Mouse (Mus musculus) 416B (cell line): ENCODE data around the gene Mrps23.

Experiments
- DNase-seq: peaks from one replicate; pipeline ENCODE4 v3.0.0; 2011; ENCODE audit warnings: low read depth

Gene Mrps23

DNA sequence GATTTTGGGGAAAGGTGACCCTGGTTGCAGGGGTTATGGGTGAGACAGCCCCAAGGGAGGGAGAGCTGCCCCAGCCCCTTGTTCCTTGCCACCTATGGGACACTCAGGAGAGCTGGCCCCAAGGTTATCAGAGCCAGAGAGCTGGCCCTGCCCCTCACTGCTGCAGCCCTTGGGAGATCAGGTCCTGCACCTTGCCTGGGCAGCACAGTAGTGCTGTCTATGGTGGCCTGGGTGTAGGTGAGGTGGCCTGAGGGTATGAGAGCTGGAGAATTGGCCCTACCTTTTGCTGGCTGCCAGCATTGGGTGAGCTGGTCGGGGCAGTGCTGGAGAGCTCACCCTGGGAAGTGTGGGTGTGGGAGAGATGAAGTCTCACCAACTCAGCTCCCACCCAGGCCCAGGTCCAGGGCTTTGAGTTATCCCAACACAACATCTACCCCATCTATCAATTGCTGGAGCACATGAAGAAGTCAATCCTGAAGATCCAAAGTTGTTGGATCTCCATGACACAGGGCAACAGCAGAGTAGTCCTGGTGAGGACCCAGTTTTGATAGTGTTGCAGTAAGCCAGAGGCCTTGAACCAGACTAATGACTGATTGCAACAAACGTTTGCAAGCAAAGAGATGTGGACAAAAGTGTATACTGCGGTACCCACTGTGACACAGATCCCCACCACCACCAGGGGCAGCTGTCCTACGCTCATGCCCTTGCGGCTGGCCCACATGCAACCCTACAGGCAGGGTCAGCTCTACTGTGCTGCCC is 7.8 kb downstream of the Mrps23 start:
- no peak for DNase-seq

DNA sequence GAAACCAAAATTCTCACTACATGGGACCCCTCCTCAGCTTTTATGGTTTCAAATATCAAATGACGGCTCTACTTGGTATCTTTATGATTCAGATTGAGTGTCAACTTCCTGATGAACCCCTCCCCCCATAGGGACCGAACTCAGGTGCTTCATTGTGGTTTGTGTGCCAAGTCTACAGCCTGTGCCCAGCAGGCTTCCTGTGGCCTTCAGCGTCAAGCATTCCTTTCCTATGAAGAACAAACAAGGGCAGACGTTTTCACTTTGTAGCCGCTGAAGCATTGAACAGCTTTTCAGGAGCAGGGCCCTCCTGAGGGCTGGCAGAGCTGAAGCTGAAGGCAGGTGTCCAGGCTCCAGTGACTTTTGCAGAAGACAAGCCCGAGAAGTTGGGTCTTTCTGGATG is 9.6 kb downstream of the Mrps23 start:
- peak; percentile 70 for DNase-seq

DNA sequence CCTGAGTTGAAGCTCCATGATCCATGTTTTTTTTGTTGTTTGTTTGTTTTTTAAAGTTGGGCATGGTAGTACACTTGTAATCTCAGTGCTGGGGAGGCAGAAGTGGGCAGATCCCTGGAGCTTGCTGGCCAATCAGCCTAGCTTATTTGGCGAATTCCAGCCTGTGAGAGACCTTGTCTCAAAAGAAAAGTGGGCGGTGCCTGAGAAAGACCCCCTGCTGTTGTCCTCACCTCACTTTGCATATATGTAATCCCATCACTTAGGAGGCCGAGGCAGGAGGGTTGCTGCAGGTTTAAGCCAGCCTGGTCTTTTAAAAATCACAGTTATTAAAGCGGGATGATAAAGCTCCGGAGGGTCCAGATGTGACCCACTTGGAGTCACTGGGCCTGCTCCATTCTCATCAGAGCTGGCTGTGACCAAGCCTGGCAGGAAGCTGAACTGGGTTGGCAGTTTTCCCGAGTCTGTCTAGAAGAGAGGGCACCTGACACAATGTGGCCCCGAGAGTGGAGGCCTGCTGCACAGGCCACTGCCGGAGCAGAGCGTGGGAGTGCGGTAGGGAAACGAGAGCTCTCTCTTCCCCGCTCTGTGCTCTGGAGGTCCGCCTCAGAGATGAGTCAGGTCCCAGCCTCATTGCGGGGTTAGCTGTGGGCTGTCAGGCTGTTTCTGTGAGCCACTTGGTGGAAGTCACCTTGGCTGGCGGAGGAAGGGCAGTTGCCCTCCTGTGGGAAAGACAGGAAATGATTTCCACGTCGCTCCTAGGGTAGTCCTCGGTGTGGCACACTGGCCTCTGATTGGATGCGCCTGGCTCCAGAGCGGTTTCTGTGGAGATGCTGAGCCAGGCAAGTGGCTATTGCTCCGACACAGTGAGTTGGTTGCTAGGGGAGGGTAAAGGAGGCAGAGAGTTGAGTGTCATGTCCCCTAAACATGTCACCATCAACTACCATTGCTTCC is 11.0 kb downstream of the Mrps23 start:
- DNase-seq = peak; percentile 60

DNA sequence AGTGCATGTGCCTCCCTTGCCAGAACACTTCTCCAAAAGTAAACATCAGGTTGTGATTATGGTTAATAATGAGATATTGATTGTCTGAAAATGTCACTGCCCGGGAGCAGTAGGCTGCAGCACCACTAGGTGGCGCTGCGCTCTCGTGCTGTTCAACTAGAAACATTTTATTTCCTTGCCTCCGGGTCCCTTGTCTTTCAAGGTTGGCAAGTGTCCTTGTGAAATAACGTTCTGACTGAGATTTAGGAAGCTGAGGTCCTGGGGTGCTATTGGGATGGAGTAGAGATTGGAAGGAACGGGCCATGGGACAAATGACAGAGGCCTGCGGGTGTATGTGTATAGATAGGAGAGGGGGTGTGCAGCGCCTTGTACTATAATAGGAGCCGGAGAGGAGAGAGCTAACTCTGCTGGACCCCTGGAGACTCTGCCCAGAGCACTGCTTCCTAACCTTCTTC is 12.1 kb downstream of the Mrps23 start:
- DNase-seq = peak; percentile 76

DNA sequence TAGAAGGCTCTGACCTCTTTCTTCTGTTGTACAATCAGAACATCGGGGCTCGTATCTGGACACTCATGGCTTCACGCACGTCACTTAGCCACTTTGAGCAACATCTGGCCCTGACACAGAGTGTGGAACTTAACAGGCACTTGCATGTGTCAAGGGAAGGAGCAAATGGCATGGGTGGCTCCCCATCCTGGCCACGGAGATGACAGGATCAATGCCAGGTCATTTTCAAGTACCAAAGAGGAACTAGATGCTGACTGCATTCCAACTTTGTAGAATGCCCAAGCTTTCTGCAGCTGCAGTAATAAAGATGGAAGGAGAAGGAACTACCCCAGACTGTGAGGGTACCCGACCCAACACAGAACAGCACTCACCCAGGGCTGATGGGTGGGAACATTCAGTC is 14.0 kb downstream of the Mrps23 start:
- DNase-seq = no peak

DNA sequence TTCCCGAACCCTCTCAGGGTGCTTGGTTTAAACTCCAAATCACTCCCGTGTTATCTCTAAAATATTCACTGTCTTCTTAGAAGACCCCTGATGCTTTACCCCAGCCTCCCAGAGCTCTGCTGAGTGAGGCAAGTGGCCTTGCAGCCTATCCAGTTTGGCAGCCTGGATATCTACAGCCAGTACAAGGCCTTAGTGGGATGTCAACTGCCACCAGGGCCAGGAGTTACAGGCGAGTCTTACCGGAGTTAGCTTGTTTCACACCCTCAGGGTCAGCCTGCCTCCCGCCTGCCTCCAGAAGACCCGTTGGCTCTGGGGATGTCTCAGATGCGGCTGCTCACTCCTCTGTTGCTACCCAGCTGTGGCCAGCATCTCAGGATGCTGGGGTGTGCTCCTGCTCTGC is 14.4 kb downstream of the Mrps23 start:
- no peak for DNase-seq

DNA sequence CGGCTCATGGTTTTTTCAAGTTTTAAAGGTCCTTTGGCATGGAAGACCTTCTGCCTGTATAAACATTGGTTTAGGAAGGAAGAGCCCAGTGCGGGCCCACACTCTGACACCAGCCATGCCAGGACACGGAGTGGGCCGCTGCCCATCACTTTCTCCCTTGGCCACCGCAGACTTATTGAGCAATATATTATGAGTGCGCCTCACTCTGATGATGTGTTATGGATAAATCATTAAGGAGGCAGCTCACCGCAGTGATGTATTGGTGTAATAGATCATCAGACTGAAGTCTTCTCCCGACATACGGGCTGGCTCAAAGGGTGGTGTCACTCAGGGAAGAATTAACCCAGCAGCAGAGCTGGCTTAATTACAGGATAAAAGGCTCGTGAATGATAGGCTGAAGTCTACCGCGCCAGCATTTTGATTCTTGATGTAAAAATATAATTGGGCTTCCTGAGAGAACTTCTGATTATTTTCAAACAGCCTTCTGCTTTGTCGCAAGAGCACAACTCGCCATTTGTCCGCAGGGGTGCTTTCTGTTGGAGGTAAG is 17.8 kb downstream of the Mrps23 start:
- DNase-seq = no peak

DNA sequence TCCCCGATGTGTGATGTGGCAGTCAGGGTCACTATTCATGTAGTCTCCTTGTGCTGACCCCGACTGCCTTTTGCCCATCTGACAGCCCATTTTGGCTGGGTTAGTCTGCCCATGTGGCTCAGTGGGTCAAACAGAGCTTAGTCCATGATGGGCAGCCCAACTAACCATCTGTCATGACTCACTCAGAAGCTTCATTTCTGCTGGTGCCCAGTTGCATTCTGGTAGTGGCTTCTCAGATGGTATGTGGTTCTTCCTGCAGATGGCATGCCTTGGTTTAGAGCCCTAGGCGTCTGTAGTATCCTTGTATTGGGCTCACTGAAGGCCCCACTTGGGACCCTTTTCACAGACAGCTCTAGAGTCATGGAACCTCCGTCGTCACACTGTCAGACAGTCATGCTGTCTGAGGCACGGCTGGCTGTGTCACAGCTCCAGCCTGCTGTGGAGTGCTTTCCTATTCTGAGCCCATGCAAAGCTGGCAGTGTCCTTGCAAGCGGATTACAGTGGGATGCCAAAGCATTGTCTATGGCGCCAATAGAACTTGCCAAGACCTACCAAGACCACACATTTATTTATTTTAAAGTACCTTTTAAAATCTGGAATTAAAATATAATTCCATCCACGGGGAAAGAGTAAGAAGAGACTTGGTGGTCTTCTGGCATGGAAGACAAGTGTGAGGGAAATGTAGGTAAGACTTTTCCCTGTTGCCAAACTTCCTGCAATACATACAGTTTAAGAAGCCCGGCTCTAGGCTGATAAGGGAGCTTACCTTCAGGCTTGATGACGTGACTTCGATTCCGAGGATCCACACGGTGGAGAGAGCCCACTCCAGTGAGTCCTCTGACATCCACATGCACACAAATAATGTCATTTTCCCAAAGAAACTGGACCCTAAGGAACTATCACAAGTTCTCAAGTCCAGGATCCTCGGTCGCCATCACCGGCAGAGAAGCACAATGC is 23.1 kb downstream of the Mrps23 start:
- no peak for DNase-seq

DNA sequence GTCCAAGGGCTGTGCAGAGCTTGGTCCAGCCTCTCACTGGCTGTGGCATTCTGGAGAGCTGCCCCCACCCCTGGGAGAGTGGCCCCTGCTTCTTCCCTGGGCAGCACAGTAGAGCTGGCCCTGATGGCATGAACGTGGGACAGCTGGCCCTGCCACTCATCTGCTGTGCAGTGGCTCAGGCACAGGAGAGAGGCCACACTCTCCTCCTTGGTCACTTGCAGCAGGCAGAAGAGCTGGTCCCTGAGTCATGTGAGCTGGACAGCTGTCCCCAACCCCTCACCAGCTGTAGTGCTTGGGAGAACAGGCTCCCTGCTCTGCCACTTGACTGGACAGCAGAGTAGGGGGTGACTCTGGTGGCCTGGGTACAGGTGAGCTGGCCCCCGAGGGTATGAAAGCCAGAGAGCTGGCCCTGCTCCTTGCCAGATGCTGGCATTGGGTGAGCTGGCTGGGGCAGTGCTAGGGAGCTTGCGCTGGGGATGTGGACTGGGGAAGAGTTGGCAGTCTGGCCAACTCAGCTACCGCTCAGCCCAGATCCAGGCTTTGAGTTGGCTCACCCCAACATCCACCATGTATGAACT is 27.1 kb downstream of the Mrps23 start:
- no peak for DNase-seq

DNA sequence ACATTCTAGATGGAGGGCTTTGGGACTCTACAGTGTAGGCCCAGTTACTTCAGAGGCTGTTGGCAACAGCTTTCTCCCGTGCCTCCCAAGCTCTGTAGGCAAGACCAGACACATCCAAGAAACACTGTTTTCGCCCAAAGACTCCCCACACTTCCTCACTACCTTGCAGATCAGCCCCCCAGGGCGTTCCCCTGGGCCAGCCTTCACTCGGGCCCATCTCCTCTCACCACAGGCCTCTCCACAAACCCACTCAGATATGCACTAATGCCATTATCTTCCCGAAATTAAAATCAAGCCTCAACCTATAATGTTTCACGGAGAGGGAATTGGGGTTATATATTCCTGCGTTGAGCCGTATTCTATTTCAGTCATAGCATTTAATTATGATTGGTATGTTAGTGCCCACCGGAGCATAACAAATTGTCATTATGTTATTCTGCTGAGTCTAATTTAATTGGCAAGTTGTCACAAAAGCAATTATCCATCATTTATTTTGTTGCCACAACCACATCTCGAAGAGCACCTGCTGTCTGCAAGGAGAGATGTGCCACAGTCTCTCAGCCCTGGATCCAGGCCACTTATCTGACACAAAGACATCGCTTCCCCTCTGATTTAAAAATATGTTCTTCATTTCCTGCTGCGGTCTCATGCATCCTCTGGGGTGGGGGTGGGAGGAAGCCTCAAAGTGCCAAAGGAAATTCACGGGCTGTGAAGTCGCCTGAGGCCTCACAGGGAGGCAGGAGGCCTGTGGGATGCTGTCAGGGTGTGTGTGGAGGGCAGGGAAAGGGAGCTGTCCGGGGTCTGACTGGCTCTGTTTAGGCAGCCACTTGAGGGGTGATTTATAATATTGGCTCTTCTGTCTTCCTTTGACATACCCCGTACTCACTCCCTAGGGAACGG is 29.6 kb downstream of the Mrps23 start:
- DNase-seq = peak; percentile 95

DNA sequence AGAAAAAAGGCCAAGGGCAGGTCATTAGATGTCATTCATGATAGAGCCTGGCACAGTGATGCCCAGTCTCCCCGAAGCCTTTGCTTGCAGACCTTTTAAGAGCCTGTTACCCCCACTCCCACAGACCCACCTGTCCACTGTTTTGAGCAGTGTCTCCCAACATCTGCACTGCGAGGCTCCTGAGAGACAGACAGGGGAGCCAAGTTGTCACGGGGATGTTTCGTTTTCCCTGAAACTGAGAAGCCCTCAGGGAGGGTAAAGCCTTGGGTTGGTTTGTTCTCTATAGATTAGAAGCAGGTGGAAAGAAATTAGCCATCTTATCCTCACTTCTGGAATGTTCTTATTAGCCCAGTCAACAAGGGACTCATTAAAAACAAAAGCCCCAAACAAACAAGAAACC is 30.6 kb downstream of the Mrps23 start:
- DNase-seq = no peak

DNA sequence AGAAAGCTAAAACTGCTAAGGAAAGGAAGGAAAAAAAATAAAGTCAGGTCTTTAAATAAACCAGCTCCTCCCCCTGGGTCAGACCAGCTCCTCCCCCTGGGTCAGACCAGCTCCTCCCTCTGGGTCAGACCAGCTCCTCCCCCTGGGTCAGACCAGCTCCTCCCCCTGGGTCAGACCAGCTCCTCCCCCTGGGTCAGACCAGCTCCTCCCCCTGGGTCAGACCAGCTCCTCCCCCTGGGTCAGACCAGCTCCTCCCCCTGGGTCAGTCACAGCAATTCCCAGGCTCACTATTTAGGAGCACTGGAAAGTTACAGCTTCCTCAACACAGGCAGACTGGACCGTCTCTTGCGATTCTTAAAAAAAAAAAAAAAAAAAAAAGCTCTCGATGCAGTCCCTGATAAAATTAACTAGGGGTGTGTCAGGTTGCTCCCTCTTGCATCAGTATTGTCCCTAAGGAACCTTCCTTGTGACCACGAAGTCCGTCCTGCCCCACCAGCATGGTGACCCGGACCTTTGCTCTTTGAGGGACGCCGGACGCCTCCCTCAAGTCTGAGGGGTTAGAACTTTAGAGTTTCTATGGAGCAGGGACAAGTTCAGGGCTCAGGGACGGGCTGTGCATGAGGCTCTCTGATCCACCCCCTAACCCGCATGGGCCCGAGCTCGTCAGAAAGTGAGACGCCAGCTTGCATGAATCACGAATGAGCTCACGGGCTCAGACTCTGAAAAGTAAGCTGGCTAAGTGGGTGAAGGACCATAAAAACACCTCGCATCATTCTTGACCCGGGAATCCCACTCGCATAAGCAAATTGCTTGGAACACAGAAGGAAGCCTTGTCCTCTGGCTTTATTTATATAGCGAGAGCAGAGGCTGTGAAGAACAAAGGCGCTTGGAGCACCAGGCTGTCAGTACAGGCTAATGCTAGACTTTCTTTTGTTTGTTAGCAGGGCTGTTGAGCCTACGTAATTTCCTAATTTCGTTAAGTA is 31.3 kb downstream of the Mrps23 start:
- peak; percentile 82 for DNase-seq

DNA sequence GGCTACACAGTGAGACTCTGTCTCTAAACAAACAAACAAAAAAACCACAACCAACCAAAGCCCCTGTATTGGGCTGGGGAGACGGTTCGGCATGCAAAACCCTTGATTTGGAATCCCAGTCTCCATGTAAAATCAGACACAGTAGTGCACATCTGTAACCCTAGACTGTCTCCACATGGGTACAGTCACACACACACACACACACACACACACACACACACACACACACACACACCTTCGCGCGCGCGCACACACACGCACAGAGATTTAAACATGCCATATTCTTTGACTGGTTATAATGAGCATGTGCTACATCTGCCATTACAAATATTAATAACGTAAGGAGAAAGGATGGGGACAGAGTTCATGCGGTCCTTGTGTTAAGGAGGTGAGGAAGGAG is 36.1 kb downstream of the Mrps23 start:
- DNase-seq = no peak

DNA sequence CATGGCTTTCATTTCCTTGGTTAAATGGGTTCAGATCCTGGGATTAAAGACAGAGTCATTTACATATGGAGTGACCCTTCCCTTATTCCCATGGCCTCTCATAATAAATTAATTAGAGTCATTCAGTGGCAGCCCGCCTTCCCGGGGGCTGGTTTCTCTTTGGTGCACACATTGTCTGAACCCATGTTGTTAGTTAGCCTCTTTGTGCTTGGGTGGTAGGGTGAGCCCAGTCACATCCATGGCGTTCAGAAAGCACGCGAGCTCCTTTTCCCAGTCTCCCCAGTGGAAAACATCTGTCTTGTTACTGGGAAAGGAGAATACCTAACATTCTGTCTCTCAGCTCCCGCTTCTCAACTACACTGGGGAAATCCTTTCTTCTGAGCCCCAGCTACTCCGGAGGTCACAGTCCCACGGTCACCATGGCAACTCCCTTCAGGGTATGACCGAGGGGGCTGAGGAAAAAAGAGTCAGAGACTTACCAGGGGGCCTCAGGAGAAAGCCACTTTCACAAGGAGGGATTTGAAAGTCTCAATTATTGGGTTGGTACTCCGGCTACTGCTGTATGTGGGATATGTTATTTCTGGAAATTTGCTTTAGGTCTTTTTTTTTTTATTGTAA is 36.7 kb downstream of the Mrps23 start:
- no peak for DNase-seq

DNA sequence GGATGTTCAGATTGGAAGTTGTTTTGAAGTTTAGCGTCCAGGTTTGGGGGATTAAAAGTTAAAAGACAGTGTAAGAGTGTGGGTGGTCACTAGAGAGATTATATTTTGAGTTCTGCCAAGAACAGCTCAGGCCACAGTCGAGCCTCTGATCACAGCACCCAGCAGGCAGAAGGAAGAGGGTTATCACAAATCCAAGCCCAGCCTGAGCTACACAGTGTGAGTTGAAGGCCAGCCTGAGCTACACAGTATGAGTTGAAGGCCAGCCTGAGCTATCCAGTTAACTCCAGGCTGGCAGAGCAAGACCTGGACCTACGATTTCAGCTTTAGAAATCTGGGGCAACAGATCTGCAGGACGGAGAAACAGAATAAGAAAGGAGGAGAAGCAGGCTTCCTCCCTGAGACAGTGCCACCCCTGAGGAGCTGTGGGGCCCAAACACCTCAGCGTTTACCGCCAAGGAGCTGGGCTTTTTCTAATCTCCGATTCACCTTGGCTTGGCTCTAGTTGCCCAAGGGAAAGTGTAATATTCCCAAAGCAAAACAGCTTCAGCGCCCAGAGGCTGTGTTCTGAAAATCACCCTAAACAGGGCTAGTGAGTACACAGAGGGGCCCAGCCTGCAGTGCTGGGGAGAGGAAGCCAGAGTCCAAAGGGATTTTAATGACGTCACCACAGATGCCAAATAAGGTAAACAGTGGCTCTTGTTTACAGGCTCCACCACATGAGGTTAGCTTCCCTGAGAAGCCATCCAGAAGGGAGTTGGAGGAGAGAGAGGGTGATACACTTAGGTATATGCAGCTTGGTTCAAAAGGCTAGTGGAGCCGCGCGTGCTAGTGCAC is 37.5 kb downstream of the Mrps23 start:
- no peak for DNase-seq

DNA sequence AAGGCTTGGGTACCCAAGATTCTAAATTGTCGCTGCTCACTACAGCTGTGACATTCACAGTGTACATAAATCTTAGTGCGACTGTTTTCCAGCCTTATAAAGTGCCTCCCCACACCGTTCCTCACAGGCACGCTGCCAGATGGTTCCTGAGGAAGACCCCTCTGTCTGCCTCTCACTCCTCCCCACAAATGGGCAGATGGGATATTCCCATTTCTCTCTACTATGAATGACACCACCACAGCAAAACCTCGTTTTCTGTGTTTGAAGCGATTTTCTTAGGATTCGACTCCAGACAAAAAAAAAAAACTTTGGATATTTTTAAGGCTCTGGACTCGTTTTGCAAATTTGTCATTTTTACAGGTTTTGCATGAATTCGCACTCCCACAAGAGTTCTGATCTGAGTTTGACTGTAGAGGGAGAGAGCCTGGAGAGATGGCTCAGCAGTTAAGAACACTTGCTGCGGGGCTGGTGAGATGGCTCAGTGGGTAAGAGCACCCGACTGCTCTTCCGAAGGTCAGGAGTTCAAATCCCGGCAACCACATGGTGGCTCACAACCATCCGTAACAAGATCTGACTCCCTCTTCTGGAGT is 41.5 kb downstream of the Mrps23 start:
- DNase-seq = no peak

DNA sequence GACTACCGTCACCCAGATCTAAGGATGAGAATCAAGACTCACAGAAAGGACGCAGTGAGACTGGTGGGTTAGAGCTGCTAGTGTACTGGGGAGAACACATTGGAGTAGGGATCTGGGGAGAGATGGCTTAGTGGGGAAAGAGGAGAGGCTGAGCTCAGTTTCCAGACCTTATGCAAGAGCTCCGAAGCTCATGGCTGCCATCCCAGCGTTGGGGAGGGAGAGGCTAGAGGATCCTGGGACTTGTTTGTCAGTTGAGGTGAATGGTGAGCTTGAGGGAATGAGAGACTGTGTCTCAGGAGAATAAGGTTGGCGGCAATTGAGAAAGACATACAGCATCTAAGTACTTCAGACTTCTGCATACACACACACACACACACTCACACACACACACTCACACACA is 44.4 kb downstream of the Mrps23 start:
- DNase-seq = no peak
